Mouse (Mus musculus) embryonic fibroblast, embryonic 13.5 days (primary cell): ENCODE measurements around the gene Ss18l2.

Experiments
- CTCF ChIP-seq: IDR thresholded peaks from 2 replicates; pipeline ENCODE4 v1.5.1; 2011; ENCODE audit warnings: mild to moderate bottlenecking, control low read depth, low read length, moderate library complexity, borderline replicate concordance; ENCODE audit not compliant: insufficient read depth
- POLR2A ChIP-seq: IDR thresholded peaks from 2 replicates; pipeline ENCODE4 v1.6.1; 2011; ENCODE audit warnings: low read depth, mild to moderate bottlenecking, control low read depth, low read length, moderate library complexity

- TF ChIP-seq CTCF (no peak), POLR2A (peak; percentile 61)
Measured at GRCm38 (mm10) chr9:121709898-121710583, at the start of gene Ss18l2.
